ENCODE assay signal across 12 mouse cellular contexts in genomic region chr5:77532261-77533015, GRCm38 (mm10).
DNase-seq lines count a peak whose midpoint lies in the region; ATAC-seq and TF ChIP-seq lines count a peak whose summit lies in the region.
"Had no signal": no experiment of that assay in that cellular context is flagged by ENCODE, and none has a peak within 500 bp of the region (broad histone marks: within the 10 kb centered on the region; RNA-seq: fewer than 3 reads in every experiment).

No protein-coding gene starts in this region.

- no peak for TF ChIP-seq CTCF in hindbrain, postnatal 0 days (IDR thresholded peaks at IDR 0.05; ENCODE audit: low read depth)

- DNase-seq in cerebellum, postnatal 14 days: peak; percentile 34 to 37
- DNase-seq in cerebellum, adult 11-12 months: no peak
- DNase-seq in hindbrain, postnatal 0 days (ENCODE audit: low spot score): peak; percentile 36
- peak; percentile 44 for DNase-seq in embryonic facial prominence, embryonic 14.5 days (ENCODE audit: low spot score)
- peak; percentile 40 for DNase-seq in midbrain, embryonic 14.5 days
- no peak for DNase-seq in spleen, postnatal 10 days (ENCODE audit: low spot score in 2 of 2)
- DNase-seq: adrenal gland, postnatal 36 days; gastrocnemius, postnatal 25 days; kidney, adult 11 months; spleen, adult 18-20 months had no signal

- WGBS in hindbrain, postnatal 0 days: 43% methylated on average over 19 of the region's 19 CpGs
- WGBS in hindbrain, embryonic 12.5 days: 67% methylated on average over 19 of the region's 19 CpGs
- 54% methylated on average over 19 of the region's 19 CpGs for WGBS in embryonic facial prominence, embryonic 14.5 days
- 55% methylated on average over 19 of the region's 19 CpGs for WGBS in midbrain, embryonic 14.5 days
- WGBS in kidney, embryonic 15.5 days: 84% methylated on average over 19 of the region's 19 CpGs

- H3K4me1 ChIP-seq in hindbrain, postnatal 0 days (ENCODE audit: insufficient read depth, low read length): no peaks in the 10 kb centered on the region
- peaks cover 2% of the 10 kb centered on the region; the same call in 1 of the 2 replicates for H3K4me1 ChIP-seq in hindbrain, embryonic 12.5 days
- peaks cover 11% of the 10 kb centered on the region for H3K4me1 ChIP-seq in embryonic facial prominence, embryonic 14.5 days (ENCODE audit: control insufficient read depth, insufficient read depth, low read length)
- peaks cover 3% of the 10 kb centered on the region; the same call in 1 of the 2 replicates for H3K4me1 ChIP-seq in midbrain, embryonic 14.5 days (ENCODE audit: control insufficient read depth, insufficient read depth, low read length)
- H3K4me1 ChIP-seq in kidney, embryonic 15.5 days: no peaks in the 10 kb centered on the region

- H3K27me3 ChIP-seq in hindbrain, postnatal 0 days (ENCODE audit: insufficient read depth, low read length): no peaks in the 10 kb centered on the region
- no peaks in the 10 kb centered on the region for H3K27me3 ChIP-seq in hindbrain, embryonic 12.5 days
- H3K27me3 ChIP-seq in embryonic facial prominence, embryonic 14.5 days (replicated peaks; ENCODE audit: control insufficient read depth, insufficient read depth, low read length): no peaks in the 10 kb centered on the region
- no peaks in the 10 kb centered on the region for H3K27me3 ChIP-seq in midbrain, embryonic 14.5 days (ENCODE audit: control insufficient read depth, insufficient read depth, low read length)
- H3K27me3 ChIP-seq in kidney, embryonic 15.5 days: no peaks in the 10 kb centered on the region

- no peak overlapping the region; the same call in 1 of the 2 replicates for H3K4me3 ChIP-seq in hindbrain, postnatal 0 days (ENCODE audit: low read length)
- no peak overlapping the region for H3K4me3 ChIP-seq in hindbrain, embryonic 12.5 days
- no peak overlapping the region for H3K4me3 ChIP-seq in embryonic facial prominence, embryonic 14.5 days (ENCODE audit: low read depth, low read length)
- no peak overlapping the region for H3K4me3 ChIP-seq in midbrain, embryonic 14.5 days (replicated peaks; ENCODE audit: low read depth, low read length)
- no peak overlapping the region for H3K4me3 ChIP-seq in kidney, embryonic 15.5 days (replicated peaks)

- ATAC-seq in hindbrain, postnatal 0 days: peak; percentile 68; the same call in 1 of the 2 replicates
- no peak for ATAC-seq in hindbrain, embryonic 12.5 days (ENCODE audit: low FRiP score)
- peak; percentile 74 for ATAC-seq in embryonic facial prominence, embryonic 14.5 days (ENCODE audit: low read depth)
- ATAC-seq in midbrain, embryonic 14.5 days (ENCODE audit: low FRiP score, low TSS enrichment): no peak; the same call in 1 of the 2 replicates
- no peak for ATAC-seq in kidney, embryonic 15.5 days (replicated peaks; ENCODE audit: low FRiP score)

- peak overlapping the region; percentile 40 for H3K4me2 ChIP-seq in hindbrain, postnatal 0 days (ENCODE audit: low read depth, low read length)
- no peak overlapping the region for H3K4me2 ChIP-seq in hindbrain, embryonic 12.5 days (replicated peaks)
- H3K4me2 ChIP-seq in embryonic facial prominence, embryonic 14.5 days (ENCODE audit: low read depth, low read length): peak overlapping the region; percentile 28; the same call in 1 of the 2 replicates
- H3K4me2 ChIP-seq in midbrain, embryonic 14.5 days (ENCODE audit: low read length): no peak overlapping the region
- H3K4me2 ChIP-seq in kidney, embryonic 15.5 days: no peak overlapping the region

- H3K27ac ChIP-seq in hindbrain, postnatal 0 days: peak overlapping the region; percentile 45; the same call in 1 of the 2 replicates
- no peak overlapping the region for H3K27ac ChIP-seq in hindbrain, embryonic 12.5 days
- H3K27ac ChIP-seq in embryonic facial prominence, embryonic 14.5 days (replicated peaks; ENCODE audit: low read depth, low read length): no peak overlapping the region
- no peak overlapping the region for H3K27ac ChIP-seq in midbrain, embryonic 14.5 days (replicated peaks; ENCODE audit: low read depth, low read length)
- H3K27ac ChIP-seq in kidney, embryonic 15.5 days: no peak overlapping the region

- no peak overlapping the region for H3K9ac ChIP-seq in hindbrain, postnatal 0 days (replicated peaks; ENCODE audit: low read length)
- no peak overlapping the region for H3K9ac ChIP-seq in hindbrain, embryonic 12.5 days
- H3K9ac ChIP-seq in embryonic facial prominence, embryonic 14.5 days (ENCODE audit: low read depth, low read length): peak overlapping the region; percentile 14; the same call in 1 of the 2 replicates
- no peak overlapping the region for H3K9ac ChIP-seq in midbrain, embryonic 14.5 days (replicated peaks; ENCODE audit: low read length)
- H3K9ac ChIP-seq in kidney, embryonic 15.5 days: no peak overlapping the region

- no peaks in the 10 kb centered on the region for H3K9me3 ChIP-seq in hindbrain, postnatal 0 days (ENCODE audit: low read length)
- H3K9me3 ChIP-seq in hindbrain, embryonic 12.5 days (replicated peaks): no peaks in the 10 kb centered on the region
- no peaks in the 10 kb centered on the region for H3K9me3 ChIP-seq in embryonic facial prominence, embryonic 14.5 days (ENCODE audit: control insufficient read depth, low read length)
- no peaks in the 10 kb centered on the region for H3K9me3 ChIP-seq in midbrain, embryonic 14.5 days (ENCODE audit: control insufficient read depth, low read length)
- no peaks in the 10 kb centered on the region for H3K9me3 ChIP-seq in kidney, embryonic 15.5 days (replicated peaks)

- no peaks in the 10 kb centered on the region for H3K36me3 ChIP-seq in hindbrain, postnatal 0 days (ENCODE audit: insufficient read depth, low read length)
- H3K36me3 ChIP-seq in hindbrain, embryonic 12.5 days: no peaks in the 10 kb centered on the region
- H3K36me3 ChIP-seq in embryonic facial prominence, embryonic 14.5 days (ENCODE audit: control insufficient read depth, insufficient read depth, low read length): no peaks in the 10 kb centered on the region
- no peaks in the 10 kb centered on the region for H3K36me3 ChIP-seq in midbrain, embryonic 14.5 days (ENCODE audit: control insufficient read depth, insufficient read depth, low read length)
- no peaks in the 10 kb centered on the region for H3K36me3 ChIP-seq in kidney, embryonic 15.5 days

Comparison
In these comparisons a context has a peak if more than half of its experiments do, and no peak if none do; other contexts are left out.
1. DNase-seq: peak in cerebellum, postnatal 14 days (2 of 2), hindbrain, postnatal 0 days (single experiment), embryonic facial prominence, embryonic 14.5 days (single experiment) and midbrain, embryonic 14.5 days (single experiment); none in cerebellum, adult 11-12 months (single experiment) and spleen, postnatal 10 days (0 of 2).
2. ATAC-seq: peak in hindbrain, postnatal 0 days (single experiment) and embryonic facial prominence, embryonic 14.5 days (single experiment); none in hindbrain, embryonic 12.5 days (single experiment), midbrain, embryonic 14.5 days (single experiment) and kidney, embryonic 15.5 days (single experiment).
3. H3K4me2 ChIP-seq: peak in hindbrain, postnatal 0 days (single experiment) and embryonic facial prominence, embryonic 14.5 days (single experiment); none in hindbrain, embryonic 12.5 days (single experiment), midbrain, embryonic 14.5 days (single experiment) and kidney, embryonic 15.5 days (single experiment).